Mouse (Mus musculus) heart, embryonic 13.5 days (tissue): Measurements from ENCODE around the gene Poglut1. TPM values are rescaled to one million over a fixed set of nuclear protein-coding genes. Genes with fewer than 3 reads are reported as not detected.
"Not testable (repeated sequence)": the region's sequence is repeated elsewhere in the genome, so short reads cannot be mapped to it uniquely, and the experiment has no call there.

Source experiments
- ATAC-seq: fragments of 200-750 bp; cut with Nextera tagmentation; 2 replicates; pipeline ENCODE4 v1.8.0; 2017; ENCODE audit warnings: moderate TSS enrichment; ENCODE audit not compliant: insufficient number of reproducible peaks, low FRiP score, low TSS enrichment; ENCODE audit errors: extremely low read depth
- H3K27ac ChIP-seq: fragments of 300-500 bp; sonication (generic); replicated peaks from 2 replicates; pipeline ENCODE4 v1.5.1; 2015; ENCODE audit warnings: moderate library complexity, mild to moderate bottlenecking, inconsistent platforms
- H3K27me3 ChIP-seq: fragments of 300-500 bp; sonication (generic); replicated peaks from 2 replicates; pipeline ENCODE4 v1.6.1; 2015; ENCODE audit warnings: mild to moderate bottlenecking, inconsistent platforms
- H3K36me3 ChIP-seq: fragments of 300-500 bp; sonication (generic); 2 replicates; pipeline ENCODE4 v1.6.1; 2015; ENCODE audit warnings: mild to moderate bottlenecking, inconsistent platforms
- H3K4me1 ChIP-seq: fragments of 300-500 bp; sonication (generic); 2 replicates; pipeline ENCODE4 v1.6.1; 2015; ENCODE audit warnings: inconsistent platforms
- H3K4me2 ChIP-seq: fragments of 300-500 bp; sonication (generic); 2 replicates; pipeline ENCODE4 v1.6.1; 2015; ENCODE audit warnings: inconsistent platforms, mild to moderate bottlenecking, moderate library complexity
- H3K4me3 ChIP-seq: fragments of 300-500 bp; sonication (generic); 2 replicates; pipeline ENCODE4 v1.5.1; 2015; ENCODE audit warnings: moderate library complexity, mild to moderate bottlenecking, inconsistent platforms
- H3K9ac ChIP-seq: fragments of 300-500 bp; sonication (generic); 2 replicates; pipeline ENCODE4 v1.6.1; 2015; ENCODE audit warnings: inconsistent platforms, mild to moderate bottlenecking, moderate library complexity
- H3K9me3 ChIP-seq: fragments of 300-500 bp; sonication (generic); 2 replicates; pipeline ENCODE4 v1.6.1; 2016; ENCODE audit warnings: inconsistent platforms
- WGBS: fragments of 180-500 bp; shearing (Covaris S2); methylation state at CpG from one replicate; pipeline ENCODE4 v1.1.7; 2015; ENCODE audit warnings: mixed read lengths; 5-methylcytosine and 5-hydroxymethylcytosine counted together
- polyA plus RNA-seq: library from polyadenylated mRNA; unstranded; fragments of >200 nt; fragmentation: Nextera tagmentation; extraction: Ambion mirVana; gene quantifications from 2 replicates; pipeline ENCODE4 v1.2.1, GENCODE M21; 2015

Poglut1 gene
- polyA plus RNA-seq, 1 experiment from 2014 or later = 33.5 TPM

DNA sequence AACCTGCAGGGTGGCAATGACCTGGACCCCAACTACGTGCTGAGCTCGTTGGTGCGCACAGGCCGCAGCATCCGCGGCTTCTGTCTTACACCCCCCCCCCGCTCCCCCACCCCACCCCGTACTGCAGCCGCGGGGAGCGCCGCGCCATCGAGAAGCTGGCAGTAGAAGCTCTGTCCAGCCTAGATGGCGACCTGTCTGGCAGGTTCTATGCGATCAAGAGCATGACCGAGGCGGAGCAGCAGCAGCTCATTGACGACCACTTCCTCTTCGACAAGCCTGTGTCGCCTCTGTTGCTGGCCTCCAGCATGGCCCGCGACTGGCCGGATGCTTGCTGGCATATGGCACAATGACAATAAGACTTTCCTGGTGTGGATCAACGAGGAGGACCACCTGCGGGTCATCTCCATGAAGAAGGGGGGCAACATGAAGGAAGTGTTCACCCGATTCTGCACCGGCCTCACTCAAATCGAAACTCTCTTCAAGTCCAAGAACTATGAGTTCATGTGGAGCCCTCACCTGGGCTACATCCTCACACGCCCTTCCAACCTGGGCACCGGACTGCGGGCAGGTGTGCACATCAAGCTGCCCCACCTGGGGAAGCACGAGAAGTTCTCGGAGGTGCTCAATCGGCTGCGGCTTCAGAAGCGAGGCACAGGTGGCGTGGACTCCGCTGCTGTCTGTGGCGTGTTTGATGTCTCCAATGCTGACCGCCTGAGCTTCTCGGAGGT lies 66.3 kb downstream of the Poglut1 start:
- Histone ChIP-seq H3K9ac (peak overlapping the region; percentile 71), H3K4me3 (peak overlapping the region; percentile 44), H3K9me3 (0 out of 2 replicates have a peak, but pooled peaks cover 3% of the 10 kb centered on the region), H3K27ac (no peak overlapping the region), H3K4me2 (peak overlapping the region; percentile 77), H3K27me3 (peaks cover 31% of the 10 kb centered on the region), H3K36me3 (no peaks in the 10 kb centered on the region), H3K4me1 (peaks cover 10% of the 10 kb centered on the region; the same call in 1 of the 2 replicates)
- 23% methylated on average over 42 of the region's 42 CpGs for WGBS
- ATAC-seq = no peak

DNA sequence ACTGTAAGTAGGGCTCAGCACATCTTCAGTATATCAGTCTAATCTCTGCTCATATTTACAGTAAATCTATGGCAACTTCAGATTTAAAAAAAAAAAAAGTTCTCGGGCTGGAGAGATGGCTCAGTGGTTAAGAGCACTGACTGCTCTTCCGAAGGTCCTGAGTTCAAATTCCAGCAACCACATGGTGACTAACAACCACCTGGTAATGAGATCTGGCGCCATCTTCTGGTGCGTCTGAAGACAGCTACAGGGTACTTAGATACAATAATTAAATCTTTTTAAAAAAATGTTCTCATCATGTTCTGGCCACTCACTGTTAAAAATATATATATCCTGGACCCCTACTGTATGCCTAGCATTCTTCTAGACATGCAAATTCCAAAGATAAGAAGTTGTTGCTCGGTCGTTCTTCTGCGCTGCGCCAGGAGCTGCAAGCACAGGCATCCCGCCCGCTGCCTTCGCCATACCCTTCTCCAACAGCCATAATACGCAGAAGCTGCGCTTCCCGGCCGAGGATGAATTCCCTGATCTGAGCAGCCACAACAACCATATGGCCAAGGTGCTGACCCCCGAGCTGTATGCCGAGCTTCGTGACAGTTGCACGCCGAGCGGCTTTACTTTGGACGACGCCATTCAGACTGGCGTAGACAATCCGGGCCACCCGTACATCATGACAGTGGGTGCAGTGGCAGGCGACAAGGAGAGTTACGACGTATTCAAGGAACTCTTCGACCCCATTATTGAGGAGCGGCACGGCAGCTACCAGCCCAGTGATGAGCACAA lies 67.1 kb downstream of the Poglut1 start:
- H3K27me3 ChIP-seq = peaks cover 31% of the 10 kb centered on the region
- ATAC-seq = no peak
- no peaks in the 10 kb centered on the region for H3K36me3 ChIP-seq
- H3K4me2 ChIP-seq = peak overlapping the region; percentile 77
- peaks cover 10% of the 10 kb centered on the region; the same call in 1 of the 2 replicates for H3K4me1 ChIP-seq
- WGBS = 9% methylated on average over 32 of the region's 32 CpGs
- H3K27ac ChIP-seq = no peak overlapping the region
- H3K4me3 ChIP-seq = peak overlapping the region; percentile 44
- H3K9ac ChIP-seq = peak overlapping the region; percentile 71
- H3K9me3 ChIP-seq = 0 out of 2 replicates have a peak, but pooled peaks cover 3% of the 10 kb centered on the region

DNA sequence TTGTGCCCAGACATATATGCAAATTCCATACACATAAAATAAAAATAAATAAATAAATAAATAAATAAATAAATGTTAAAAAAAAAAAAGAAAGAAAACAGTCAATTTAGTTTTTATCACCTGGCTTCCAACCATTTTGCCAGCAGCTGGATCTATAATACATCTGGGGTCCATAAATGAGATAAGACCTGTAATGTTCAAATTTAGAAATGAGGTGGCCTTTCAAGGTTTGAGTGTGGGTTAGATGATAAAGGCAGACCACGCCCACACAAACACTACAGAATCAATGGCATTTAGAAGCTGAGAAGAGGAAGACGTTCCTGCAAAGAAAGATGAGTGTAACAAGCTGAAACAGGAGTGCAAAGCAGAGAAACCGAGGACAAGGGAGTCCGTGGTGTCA lies 68.7 kb downstream of the Poglut1 start:
- 0 out of 2 replicates have a peak, but pooled peaks cover 3% of the 10 kb centered on the region for H3K9me3 ChIP-seq
- no peak overlapping the region for H3K27ac ChIP-seq
- no peak overlapping the region for H3K4me2 ChIP-seq
- peaks cover 18% of the 10 kb centered on the region for H3K4me1 ChIP-seq
- 71% methylated on average over 4 of the region's 4 CpGs for WGBS
- no peaks in the 10 kb centered on the region for H3K36me3 ChIP-seq
- no peak for ATAC-seq
- H3K27me3 ChIP-seq = peaks cover 28% of the 10 kb centered on the region
- H3K9ac ChIP-seq = no peak overlapping the region
- H3K4me3 ChIP-seq = no peak overlapping the region

DNA sequence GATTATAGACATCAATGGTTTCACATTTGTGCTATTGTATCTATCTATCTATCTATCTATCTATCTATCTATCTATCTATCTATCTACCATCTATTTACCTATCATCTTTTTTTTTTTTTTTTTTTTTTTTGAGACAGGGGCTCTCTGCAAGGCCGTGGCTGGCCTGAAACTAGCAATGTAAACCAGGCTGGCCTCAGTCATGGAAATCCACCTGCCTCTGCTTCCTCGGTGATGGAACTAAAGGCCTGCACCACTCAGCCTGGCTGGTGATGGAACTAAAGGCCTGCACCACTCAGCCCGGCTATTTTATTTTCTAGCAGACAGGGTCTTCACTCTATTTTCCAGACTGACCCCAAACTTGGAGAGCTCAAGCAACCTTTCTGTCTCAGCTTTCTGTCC lies 71.8 kb downstream of the Poglut1 start:
- no peak for ATAC-seq
- Histone ChIP-seq H3K36me3 (no peaks in the 10 kb centered on the region), H3K4me1 (peaks cover 23% of the 10 kb centered on the region), H3K9me3 (0 out of 2 replicates have a peak, but pooled peaks cover 3% of the 10 kb centered on the region), H3K27ac (no peak overlapping the region), H3K9ac (no peak overlapping the region), H3K4me2 (no peak overlapping the region), H3K27me3 (peaks cover 18% of the 10 kb centered on the region), H3K4me3 (no peak overlapping the region)
- WGBS = 88% methylated on average over 3 of the region's 3 CpGs

DNA sequence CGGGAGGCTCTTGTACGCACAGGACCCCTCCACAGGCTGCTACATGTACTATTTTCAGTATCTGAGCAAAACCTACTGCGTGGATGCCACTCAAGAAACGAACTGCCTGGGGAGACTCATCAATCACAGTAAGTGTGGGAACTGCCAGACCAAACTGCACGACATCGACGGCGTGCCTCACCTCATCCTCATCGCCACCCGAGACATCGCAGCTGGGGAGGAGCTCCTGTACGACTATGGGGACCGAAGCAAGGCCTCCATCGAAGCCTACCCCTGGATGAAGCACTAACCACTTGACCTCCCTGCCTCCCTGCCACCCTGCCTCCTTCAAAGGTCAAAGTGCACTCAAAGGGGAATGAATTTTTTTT lies 72.8 kb downstream of the Poglut1 start:
- Histone ChIP-seq H3K4me1 (peaks cover 19% of the 10 kb centered on the region), H3K27ac (peak overlapping the region; percentile 92), H3K9ac (peak overlapping the region; percentile 81), H3K4me2 (peak overlapping the region; percentile 71), H3K4me3 (peak overlapping the region; percentile 51)
- not testable (repeated sequence) for H3K36me3 ChIP-seq, H3K27me3 ChIP-seq, H3K9me3 ChIP-seq, ATAC-seq
- 31% methylated on average over 14 of the region's 14 CpGs for WGBS

DNA sequence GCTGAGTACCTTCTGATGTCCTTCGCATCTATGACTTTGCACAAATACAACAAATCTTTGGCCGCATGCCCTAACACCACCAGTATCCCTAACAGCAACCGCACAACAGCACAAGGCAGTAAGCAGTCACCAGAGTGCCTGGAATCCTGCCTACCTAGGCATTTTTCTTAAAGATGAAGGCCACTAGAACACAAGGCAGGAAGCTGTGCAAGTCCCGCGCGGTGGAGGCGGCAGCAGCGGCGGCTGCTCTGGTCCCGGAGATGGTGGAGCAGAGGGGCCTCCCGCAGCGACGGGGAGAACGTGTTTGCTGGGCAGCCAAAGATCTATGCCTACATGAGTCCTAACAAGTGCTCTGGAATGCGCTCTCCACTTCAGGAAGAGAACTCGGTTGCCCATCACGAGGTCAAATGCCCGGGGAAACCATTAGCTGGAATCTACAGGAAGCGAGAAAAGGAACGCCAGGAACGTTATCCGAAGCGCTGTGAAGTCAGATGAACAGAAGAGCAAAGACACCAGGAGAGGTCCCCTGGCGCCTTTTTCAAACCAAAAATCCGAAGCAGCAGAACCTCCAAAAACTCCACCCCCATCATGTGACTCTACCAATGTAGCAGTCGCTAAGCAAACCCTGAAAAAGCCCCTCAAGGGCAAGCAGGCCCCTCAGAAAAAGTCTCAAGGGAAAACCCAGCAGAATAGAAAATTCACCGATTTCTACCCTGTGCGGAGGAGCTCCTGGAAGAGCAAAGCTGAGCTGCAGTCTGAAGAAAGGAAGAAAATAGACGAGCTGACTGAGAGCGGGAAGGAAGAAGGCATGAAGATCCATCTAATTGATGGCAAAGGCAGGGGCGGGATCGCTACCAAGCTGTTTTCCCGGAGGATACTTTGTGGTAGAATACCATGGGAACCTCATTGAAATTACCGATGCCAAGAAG lies 73.5 kb downstream of the Poglut1 start:
- no peak; the same call in 1 of the 2 replicates for ATAC-seq

DNA sequence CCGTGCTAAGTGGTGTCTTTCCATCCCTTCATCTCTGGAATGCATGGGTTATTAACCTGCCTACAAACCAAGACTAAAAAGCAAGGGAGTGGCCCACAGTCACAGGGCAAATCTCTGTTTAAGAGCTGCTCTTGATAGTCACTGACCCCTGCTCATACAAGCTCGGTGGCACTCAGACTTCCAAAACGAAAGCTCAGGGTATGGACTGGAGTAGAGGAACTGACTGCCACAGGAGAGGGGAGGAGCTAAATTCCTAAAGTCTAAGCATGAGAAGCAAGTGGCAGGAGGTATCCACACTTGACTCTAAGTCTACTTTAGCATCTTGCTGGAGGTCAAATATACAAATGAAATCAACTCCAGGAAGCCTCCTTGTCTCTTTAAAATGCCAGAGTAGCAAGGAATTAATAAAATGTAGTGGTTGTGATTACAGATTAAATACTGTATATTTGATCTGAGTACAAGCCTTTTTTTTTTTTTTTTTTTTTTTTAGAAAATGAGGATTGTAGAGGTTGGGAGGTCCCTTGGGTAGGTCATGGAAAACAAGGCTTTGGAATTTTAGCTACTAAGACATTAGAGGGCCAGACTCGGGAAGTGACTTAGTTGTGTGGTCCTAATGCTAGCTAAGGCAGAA lies 74.3 kb downstream of the Poglut1 start:
- Histone ChIP-seq H3K27me3 (no peaks in the 10 kb centered on the region), H3K4me1 (peaks cover 19% of the 10 kb centered on the region), H3K4me2 (peak overlapping the region; percentile 71), H3K9ac (peak overlapping the region; percentile 81), H3K36me3 (no peaks in the 10 kb centered on the region), H3K4me3 (peak overlapping the region; percentile 51), H3K9me3 (no peaks in the 10 kb centered on the region), H3K27ac (peak overlapping the region; percentile 92)
- 24% methylated on average over 4 of the region's 4 CpGs for WGBS
- ATAC-seq = no peak

More for the DNA sequence above, 73.5 kb downstream of the Poglut1 start:
- peaks cover 19% of the 10 kb centered on the region for H3K4me1 ChIP-seq
- peak overlapping the region; percentile 51 for H3K4me3 ChIP-seq
- WGBS = 5% methylated on average over 34 of the region's 34 CpGs
- no peaks in the 10 kb centered on the region for H3K9me3 ChIP-seq
- peak overlapping the region; percentile 71 for H3K4me2 ChIP-seq
- H3K9ac ChIP-seq = peak overlapping the region; percentile 81
- 0 out of 2 replicates have a peak, but pooled peaks cover 1% of the 10 kb centered on the region for H3K27me3 ChIP-seq
- H3K36me3 ChIP-seq = no peaks in the 10 kb centered on the region
- peak overlapping the region; percentile 92 for H3K27ac ChIP-seq

Other genes starting within 250 kb of the Poglut1 start
- gene Maats1, start 208.1 kb downstream of the Poglut1 start, polyA plus RNA-seq = 0.16 TPM in 1 of 2 replicates, not detected in the other
- gene Cox17, start 203.3 kb downstream of the Poglut1 start, polyA plus RNA-seq = 237 and 277 TPM in 2 replicates
- 5.1 and 5.7 TPM in 2 replicates for gene Gm21987, start 203.2 kb downstream of the Poglut1 start, polyA plus RNA-seq
- 298 and 317 TPM in 2 replicates for gene Popdc2, start 188.0 kb downstream of the Poglut1 start, polyA plus RNA-seq
- gene Pla1a, start 117.1 kb downstream of the Poglut1 start, polyA plus RNA-seq = 0.37 and 0.69 TPM in 2 replicates
- 92.3 and 102 TPM in 2 replicates for gene Adprh, start 97.6 kb downstream of the Poglut1 start, polyA plus RNA-seq
- gene Cd80, start 94.7 kb downstream of the Poglut1 start, polyA plus RNA-seq = 0.53 and 0.55 TPM in 2 replicates
- 29.7 and 35.3 TPM in 2 replicates for gene Timmdc1, start 27.6 kb downstream of the Poglut1 start, polyA plus RNA-seq
- gene Tmem39a, start 8.4 kb upstream of the Poglut1 start, polyA plus RNA-seq = 62.0 and 62.8 TPM in 2 replicates
- 26.2 and 27.9 TPM in 2 replicates for gene Arhgap31, start 163.0 kb upstream of the Poglut1 start, polyA plus RNA-seq
- 26.9 and 27.3 TPM in 2 replicates for gene B4galt4, start 192.0 kb upstream of the Poglut1 start, polyA plus RNA-seq